Mouse (Mus musculus) thymus, postnatal 25 days (tissue): ENCODE data around the gene Abhd17c.
"Not testable (repeated sequence)": the region's sequence is repeated elsewhere in the genome, so short reads cannot be mapped to it uniquely, and the experiment has no call there.

ENCODE experiments used
- DNase-seq: peaks from one replicate; pipeline ENCODE4 v3.0.0; 2022

The Abhd17c gene

GRCm38 (mm10) chr7:84151001-84151959 is at the start of gene Abhd17c:
Abhd17c (minus strand) TSS chr7:84151893.
- DNase-seq = peak; percentile 64

DNA sequence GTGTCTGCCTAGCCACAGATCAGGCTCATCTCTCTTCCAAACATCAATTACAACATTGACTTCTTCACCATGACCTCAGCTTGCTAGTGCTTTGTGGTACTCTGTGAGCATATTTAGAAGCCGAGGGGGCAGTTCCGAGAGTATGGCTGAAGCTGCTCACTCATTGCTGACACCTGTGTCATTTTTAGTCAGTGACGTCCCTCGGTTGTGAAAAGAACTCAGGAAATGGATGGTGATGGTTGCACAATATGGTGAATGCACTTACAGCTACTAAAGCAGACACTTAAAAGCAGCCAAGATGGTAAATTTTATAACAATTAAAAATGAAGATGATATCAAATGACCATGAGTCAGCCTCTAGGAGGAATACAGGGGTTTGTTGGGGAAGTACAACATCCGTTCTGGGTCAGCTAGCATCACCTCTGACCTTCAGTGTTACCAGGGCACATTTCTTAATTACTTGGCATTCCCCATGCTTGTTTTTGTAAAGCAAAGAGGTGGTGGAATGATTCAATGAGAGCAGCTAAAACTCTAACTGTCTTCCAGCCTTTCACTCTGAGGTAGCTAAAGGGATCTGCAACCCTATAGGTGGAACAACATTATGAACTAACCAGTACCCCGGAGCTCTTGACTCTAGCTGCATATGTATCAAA is 45.6 kb upstream of the Abhd17c start:
- no peak for DNase-seq

- DNase-seq = no peak
Observed at GRCm38 (mm10) chr7:84196221-84196620, 44.5 kb upstream of the Abhd17c start.

GRCm38 (mm10) chr7:84192256-84192655 is 40.6 kb upstream of the Abhd17c start:
- DNase-seq = no peak

DNA sequence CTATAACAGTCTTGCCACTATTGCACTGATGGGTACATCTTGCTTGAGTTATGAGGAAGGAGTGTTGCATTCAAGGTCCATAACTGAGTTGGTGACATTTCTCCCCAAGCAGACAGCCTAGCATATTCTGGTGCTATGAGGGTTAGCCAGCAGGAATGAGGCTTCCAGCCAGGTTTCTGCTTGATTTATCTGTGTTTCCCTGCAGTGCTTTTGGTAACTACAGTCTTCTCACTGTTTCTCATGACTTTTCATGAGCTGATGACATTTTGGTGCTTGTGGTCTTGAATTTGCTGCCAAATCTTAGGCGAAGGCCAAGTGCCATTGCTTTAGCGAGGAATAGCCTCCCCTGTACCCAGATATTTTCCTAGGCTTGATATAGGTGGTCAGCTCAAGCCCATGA is 39.8 kb upstream of the Abhd17c start:
- no peak for DNase-seq

DNA sequence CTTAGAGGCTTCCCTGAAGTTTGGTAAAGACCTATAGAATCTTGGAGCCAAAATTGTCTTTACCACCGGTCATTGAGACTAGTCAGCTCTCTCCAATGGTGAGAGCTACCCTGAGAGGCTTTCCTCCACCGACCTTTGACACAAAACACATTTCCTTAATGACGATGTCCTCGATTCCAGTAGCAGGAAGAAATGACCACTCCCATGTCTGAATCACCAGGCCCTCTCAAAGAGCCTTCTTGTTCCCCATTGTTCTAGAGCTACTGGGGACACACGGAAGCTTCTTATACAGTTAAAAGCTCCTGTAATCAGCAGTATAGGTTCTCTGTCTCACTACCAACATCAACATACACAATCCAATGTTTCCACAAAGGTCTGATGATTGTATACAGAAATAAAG is 36.5 kb upstream of the Abhd17c start:
- no peak for DNase-seq

- no peak for DNase-seq
Observed at GRCm38 (mm10) chr7:84185196-84185595, 33.5 kb upstream of the Abhd17c start.

DNA sequence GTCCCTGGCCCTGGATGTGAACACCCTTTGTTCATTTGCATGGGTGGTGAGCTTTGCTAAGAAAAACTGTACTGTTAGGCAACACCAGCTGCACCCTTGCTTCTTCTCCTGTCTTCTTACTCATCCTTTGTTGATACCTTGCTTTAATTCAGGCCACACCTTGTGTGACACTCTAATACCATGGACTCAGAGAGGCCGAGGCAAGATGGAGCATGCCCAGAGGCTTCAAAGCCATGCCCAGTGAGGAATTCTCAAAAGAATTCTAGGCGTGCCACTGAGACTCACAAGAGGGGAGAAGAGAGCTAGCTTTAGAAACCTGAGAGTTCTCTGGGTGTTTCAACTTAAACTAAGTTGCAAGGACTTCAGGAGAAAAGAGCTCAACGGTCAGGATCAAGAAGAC is 33.0 kb upstream of the Abhd17c start:
- DNase-seq = no peak

DNA sequence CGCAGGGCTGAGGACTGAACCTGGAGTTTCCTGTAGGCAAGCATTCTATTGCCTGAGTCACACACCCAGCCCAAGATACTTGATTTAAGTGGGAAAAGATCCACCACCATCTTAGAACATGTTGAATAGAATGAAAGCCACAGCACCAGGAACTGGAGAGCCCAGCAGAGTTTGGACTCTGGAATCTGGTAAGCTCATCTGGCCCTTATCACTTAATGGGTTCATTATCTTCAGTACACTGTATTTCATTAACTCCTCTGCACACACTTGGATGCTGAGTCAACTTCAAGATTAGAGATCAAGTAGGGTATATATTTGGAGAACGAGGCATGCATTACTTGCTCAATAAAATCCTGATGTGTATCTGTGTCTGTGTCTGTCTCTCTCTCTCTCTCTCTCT is 27.1 kb upstream of the Abhd17c start:
- DNase-seq = not testable (repeated sequence)

DNA sequence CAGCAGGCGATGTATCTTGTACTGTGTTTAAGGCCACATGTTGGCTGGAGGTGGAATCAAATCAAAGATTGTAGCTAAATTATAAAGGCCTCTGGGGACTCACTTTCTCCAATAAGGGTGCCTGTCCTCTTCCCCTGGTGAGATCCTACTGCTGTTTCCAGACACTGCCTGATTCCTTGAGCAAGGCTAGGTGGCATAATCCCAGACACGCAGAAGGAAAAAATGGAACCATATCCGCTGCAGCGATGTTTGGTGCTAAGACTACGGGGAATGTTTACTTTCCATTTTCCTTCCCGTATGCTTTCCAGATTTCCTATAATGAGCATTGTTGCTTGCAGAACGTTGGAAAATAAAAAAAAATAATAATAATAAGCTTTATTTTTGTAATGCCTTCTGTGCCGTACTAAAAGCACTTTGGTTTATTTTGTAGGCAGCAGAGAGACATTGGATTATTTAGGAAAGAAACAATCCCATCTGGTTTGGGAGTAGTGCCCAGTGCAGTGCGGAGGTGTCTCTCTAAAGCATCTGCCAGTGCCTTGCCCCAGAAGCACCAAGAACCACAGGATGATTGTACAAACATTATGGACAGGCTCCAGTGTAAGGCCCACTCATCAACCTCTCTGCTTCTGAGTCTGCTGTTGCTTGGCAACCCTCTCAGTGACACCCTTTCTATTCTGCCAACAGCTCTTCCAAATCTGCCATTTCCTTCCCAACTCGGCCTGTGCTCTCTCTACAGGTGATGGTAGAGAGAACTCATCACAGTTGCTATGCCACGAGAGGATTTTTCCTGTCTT is 23.2 kb upstream of the Abhd17c start:
- DNase-seq = no peak

DNA sequence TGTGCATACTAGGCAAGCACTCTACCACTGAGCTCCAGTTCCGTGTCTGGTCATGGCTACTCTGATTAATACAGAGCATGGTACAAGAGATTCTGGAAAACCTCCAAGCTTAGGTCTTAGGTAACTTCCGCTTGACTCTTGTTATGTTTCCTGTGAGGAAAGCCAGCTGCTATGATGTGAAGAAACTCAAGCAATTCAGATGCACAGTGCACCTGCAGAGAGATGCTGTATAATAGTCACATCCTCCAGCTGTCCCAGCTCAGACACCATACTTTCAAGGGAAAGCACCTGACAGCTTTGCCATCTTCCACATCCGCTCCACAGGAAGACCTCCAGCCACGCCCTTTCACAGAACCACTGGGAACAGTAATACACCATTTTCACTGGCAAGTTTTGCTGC is 21.7 kb upstream of the Abhd17c start:
- peak; percentile 23 for DNase-seq

DNA sequence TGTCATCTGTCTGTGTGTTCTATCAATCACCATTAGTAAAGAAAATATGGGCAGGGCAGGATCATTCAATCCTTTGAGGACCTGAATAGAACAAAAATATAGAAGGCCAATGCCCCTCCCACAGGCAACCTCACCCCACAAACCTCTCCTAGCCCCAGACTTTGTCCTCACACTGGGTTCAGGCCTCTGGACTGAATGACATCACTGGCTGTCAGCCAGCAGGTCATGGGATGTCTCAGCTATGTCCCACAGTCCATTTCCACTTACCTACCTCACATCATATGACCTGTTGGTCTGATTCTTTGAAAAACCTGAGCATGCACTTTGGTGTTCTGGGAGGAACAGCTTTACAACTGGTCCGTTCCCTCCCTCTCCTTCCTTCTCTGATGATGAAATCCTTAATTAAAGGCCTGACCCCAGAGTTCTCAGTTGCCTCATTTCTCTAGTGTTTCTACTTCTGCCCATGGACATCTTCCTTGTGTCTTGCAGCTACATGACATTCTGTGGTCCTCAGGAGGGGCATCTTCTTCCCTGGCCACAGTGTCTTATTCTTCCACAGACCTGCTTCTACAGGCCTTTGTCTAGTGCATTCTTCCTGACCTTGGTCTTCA is 19.6 kb upstream of the Abhd17c start:
- no peak for DNase-seq

GRCm38 (mm10) chr7:84168355-84168754 is 16.7 kb upstream of the Abhd17c start:
- no peak for DNase-seq

GRCm38 (mm10) chr7:84166721-84167419 is 15.2 kb upstream of the Abhd17c start:
- DNase-seq = no peak

DNA sequence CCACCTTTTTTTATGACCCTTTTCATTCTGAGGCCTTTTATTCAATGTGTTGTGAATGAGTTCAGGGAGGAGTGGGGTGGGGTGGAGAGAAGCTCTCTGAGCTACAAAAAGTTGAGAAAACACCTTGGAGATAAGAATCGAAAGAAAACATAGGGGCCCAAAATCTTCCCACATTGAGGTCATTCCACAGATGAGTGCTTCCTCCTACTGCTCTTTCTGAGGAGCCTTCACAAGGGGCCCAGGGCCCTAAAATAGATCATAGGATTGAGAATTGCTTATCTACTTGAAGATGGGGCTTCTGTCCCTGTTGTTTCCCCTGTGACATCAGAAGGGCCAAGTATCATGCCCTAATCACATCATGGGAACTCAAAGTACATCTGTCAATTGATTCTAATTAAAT is 14.3 kb upstream of the Abhd17c start:
- DNase-seq = no peak

GRCm38 (mm10) chr7:84165288-84165687 is 13.6 kb upstream of the Abhd17c start:
- DNase-seq = no peak

GRCm38 (mm10) chr7:84164880-84165279 is 13.2 kb upstream of the Abhd17c start:
- peak; percentile 78 for DNase-seq

GRCm38 (mm10) chr7:84164419-84164818 is 12.7 kb upstream of the Abhd17c start:
- no peak for DNase-seq

DNA sequence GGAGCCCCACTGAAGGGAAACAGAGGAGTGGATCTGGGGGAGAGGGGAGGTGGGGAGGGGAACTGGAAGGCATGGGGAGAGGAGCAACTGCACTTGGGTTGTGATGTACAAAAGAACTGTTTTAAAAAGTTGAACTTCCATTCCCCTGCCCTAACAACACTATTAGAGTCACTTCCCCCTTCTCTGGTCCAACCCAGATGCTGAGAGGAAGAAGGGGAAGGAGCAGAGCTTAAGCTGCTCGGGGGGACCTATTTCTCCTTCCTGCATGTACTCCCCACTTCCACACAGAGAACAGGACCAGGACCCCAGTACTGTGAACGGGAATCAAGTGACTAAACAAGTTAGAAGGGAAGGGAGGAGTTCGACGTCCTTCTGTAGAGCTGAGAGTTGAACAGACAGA is 11.9 kb upstream of the Abhd17c start:
- DNase-seq = no peak

DNA sequence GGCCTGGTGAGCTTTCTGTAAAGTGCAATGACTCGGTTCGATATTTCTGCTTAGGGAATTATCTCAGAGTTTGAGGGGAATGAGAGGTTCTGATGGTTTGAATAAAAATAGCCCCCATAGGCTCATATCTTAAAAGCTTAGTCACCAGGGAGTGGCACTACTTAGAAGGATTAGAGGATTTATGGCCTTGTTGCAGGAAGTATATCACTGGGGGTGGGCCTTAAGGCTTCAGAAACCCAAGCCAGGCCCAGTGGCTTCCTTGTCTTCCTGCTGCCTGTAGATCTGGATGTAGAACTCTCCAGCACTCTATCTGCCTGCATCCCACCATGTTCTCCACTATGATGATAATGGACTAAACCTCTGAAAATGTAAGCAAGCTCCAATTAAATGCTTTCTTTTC is 7.7 kb upstream of the Abhd17c start:
- no peak for DNase-seq

GRCm38 (mm10) chr7:84153821-84154220 is 2.1 kb upstream of the Abhd17c start:
- DNase-seq = no peak

DNA sequence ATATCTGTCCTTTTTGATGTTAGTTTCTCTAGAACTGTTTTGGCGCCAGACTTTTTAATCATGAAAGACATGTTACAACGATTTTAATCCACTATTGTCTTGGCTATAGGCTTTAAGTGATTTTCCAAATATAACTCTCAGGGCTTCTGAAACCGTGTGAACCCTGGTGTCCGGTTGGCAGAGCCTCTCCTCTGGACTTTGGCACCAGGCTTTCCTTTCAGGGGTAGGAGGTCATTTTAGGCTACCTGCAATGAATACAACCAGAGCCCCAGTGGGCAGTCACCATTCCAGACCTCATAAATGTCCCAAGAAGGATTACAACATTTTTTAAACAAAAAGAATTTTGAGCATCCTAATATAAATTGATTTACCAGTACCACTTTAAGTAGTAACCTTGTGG is 1.1 kb upstream of the Abhd17c start:
- no peak for DNase-seq
